Comparison of ENCODE assay signal across 19 mouse cellular contexts in the genomic region with DNA sequence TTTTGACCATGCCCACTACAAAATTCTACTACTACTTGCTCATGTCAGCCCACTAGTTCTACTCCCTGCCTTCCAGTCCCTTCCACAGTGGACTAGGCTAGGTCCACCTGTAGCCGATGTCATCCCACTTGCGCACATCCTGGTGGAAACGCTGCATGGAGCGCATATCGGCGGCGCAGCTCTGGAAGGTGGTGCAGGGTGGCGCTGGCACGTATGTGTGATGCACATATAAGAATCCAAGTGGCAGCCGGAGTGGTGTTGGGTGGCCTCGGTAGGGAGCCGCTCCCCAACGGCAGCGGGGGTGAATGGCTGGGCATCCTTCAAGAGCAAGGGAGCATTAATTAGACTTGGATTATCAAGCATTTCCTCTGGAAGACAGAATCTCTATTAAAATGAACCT. TPM values are rescaled to one million over a fixed set of nuclear protein-coding genes. Genes with fewer than 3 reads are reported as not detected.
"Had no signal": no experiment of that assay in that cellular context is flagged by ENCODE, and none has a peak within 500 bp of the region (broad histone marks: within the 10 kb centered on the region; RNA-seq: fewer than 3 reads in every experiment).

No protein-coding gene starts in this region.

- DNase-seq: retina, postnatal 1 day; right cerebral cortex, adult 18-20 months; right cerebral cortex, postnatal 14 days; right cerebral cortex, postnatal 25 days; right cerebral cortex, postnatal 4 days; spleen, adult 18-20 months; thymus, adult 18-20 months; thymus, adult 2 months; thymus, postnatal 14 days; thymus, postnatal 25 days; thymus, postnatal 36 days; thymus, postnatal 4 days had no signal

- H3K27ac ChIP-seq: neural tube, embryonic 13.5 days; neural tube, embryonic 15.5 days; stomach, embryonic 15.5 days; stomach, postnatal 0 days had no signal

- H3K4me1 ChIP-seq: neural tube, embryonic 13.5 days; neural tube, embryonic 15.5 days; stomach, embryonic 15.5 days had no signal

- H3K4me3 ChIP-seq: neural tube, embryonic 13.5 days; neural tube, embryonic 15.5 days; stomach, embryonic 15.5 days had no signal

- H3K9me3 ChIP-seq: neural tube, embryonic 13.5 days; neural tube, embryonic 15.5 days; stomach, embryonic 15.5 days had no signal

- H3K36me3 ChIP-seq: neural tube, embryonic 13.5 days; neural tube, embryonic 15.5 days; stomach, embryonic 15.5 days had no signal

RNA-seq across cellular contexts. Expression of a gene that starts 7.2 kb away (rescaled TPM):
- polyA plus RNA-seq: neural tube, embryonic 13.5 days; neural tube, embryonic 14.5 days; neural tube, embryonic 15.5 days; stomach, embryonic 14.5 days had no signal

RNA-seq across cellular contexts. Expression of a gene that starts 35.8 kb away (rescaled TPM):
- total RNA-seq: neutrophil, adult 5-6 weeks had no signal
